Mouse (Mus musculus) erythroblast, adult 5-6 weeks (primary cell): Measurements from ENCODE around the gene Dnah14. TPM values are rescaled to one million over a fixed set of nuclear protein-coding genes. Genes with fewer than 3 reads are reported as not detected.

ENCODE experiments used
- ATAC-seq: replicated peaks from 2 replicates; pipeline ENCODE4 v1.8.0; 2016; ENCODE audit warnings: moderate number of reproducible peaks, mild to moderate bottlenecking, moderate TSS enrichment, inconsistent platforms; ENCODE audit not compliant: poor library complexity, low FRiP score, severe bottlenecking
- total RNA-seq, 2 experiments: library from RNA; stranded (forward) in 1 of 2; stranded (reverse) in 1 of 2; fragments of 150-400 nt in 1 of 2; fragments of 200-764, 138-1000 nt in 1 of 2; gene quantifications; 2 replicates each; pipeline versions ENCODE4 v1.2.3 to v1.2.4; 2015 to 2017; ENCODE audit warnings: low replicate concordance in 2 of 2

Gene Dnah14
- total RNA-seq, 2 experiments from 2014 or later = 2.6 TPM; not detected in 1

DNA sequence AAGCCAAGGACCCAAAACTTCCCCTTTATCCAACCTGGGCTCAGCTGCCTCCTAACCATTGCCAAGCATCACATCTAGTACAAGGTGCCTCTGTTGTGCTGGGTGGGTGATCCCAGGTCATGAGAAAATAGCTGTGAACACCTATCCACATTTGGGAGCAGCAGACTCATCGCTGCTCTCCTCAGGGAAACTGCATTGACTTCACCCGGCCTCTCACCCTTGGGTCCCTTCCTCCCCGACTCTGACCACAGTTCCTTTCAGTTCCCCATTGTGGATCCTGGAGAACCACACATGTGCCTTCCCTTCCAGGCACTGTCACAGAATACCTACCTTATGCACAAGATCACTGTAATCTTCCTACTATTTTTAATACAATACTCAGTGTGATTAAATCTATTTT is 269.4 kb downstream of the Dnah14 start:
- no peak for ATAC-seq

- ATAC-seq = no peak
Measured at GRCm38 (mm10) chr1:181847396-181847795, 271.0 kb downstream of the Dnah14 start.

DNA sequence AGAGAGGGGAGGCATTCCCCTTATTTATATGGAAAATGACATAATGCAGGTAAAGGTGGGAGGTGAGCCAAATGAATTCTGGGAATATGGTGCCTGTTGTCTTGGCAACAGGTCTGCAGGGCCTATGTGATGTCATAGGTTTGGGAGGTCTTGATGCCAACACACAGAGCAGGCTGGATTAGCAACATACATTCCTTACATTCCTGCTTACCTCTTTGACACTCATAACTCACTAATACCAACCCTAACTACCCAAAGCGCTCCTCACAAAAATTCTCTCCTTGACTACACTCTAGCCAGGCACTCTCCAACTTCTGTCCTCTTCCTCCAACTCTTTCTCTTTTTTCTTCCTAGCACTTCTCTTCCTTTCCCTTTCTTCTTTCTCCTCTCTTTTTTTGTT is 271.9 kb downstream of the Dnah14 start:
- no peak for ATAC-seq

- no peak for ATAC-seq
Measured at GRCm38 (mm10) chr1:181850441-181850840, 274.1 kb downstream of the Dnah14 start.

DNA sequence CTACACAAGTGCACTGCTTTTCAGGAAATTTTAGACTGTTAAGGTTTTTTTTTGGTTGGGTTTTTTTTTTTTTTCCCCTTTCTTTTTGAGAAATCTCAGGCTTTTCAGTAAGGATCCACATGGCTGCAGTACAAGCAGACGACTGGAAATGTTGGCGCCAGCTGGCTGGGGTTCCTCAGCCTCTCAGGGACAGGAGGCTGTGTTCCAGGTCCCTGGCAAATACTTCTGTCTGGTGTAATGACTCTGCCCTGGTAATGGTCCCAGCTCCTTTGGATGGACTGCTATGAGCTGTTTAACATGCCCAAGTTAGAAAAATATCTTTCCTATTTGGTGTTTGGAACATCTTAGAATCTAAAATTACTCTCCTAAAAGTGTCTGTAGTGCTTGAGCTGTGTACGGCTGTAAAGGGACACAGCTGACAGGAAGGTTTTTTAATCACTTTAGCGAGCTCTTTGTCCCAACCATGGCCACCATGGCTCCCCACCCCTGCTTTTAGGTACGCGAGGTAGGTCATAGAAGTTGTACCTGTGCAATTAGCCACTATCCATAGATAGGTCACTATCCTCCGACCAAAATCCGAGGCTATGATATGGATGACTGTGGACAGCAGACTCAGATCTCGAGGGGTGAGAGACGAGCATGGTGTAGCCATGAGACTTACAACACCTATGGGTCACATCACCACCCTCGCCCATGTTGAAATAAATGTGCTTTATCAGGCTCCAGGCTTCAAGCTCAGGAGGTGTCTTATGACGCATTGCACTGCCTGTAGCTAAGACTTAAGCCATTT is 275.4 kb downstream of the Dnah14 start:
- no peak for ATAC-seq

- no peak for ATAC-seq
Measured at GRCm38 (mm10) chr1:181852466-181852865, 276.1 kb downstream of the Dnah14 start.

DNA sequence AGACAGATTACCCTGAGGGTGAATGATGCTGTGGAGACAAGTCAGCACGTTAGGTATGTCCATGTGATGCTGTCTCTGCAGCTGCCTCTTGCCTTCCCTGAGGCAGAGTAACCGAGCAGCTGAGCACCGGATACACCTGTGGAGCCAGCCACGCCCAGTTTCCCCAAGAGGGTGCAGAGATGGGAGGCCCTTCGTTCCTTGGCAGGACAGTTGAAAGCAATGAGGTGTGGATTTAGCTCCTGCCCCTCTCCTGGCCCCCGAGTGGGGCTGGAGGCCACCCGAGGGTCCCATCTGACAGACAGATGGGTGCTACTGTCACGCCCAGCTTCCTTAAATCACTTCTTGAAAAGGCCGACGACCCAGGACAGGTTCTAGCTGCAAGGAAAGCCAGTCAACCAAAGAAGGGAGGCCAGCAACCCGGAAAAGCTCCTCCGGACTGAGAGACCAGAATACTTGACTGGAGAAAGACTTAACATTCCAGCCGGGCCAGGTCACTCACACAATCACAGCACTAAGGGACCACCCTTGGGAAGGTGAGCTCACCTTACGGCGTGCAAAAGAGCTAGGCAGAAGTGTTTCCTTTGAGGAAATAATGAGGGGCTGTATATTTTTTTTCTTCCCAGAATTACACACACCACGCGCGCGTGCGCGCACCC is 276.9 kb downstream of the Dnah14 start:
- ATAC-seq = 0 out of 2 replicates have a peak, but pooled peaks have one; percentile 48

- ATAC-seq = no peak
Measured at GRCm38 (mm10) chr1:181854829-181855228, 278.5 kb downstream of the Dnah14 start.

- no peak for ATAC-seq
Measured at GRCm38 (mm10) chr1:181856329-181856728, 280.0 kb downstream of the Dnah14 start.

GRCm38 (mm10) chr1:181860659-181861058 is 284.3 kb downstream of the Dnah14 start:
- 0 out of 2 replicates have a peak, but pooled peaks have one; percentile 44 for ATAC-seq

- ATAC-seq = no peak
Measured at GRCm38 (mm10) chr1:181861181-181861902, 285.0 kb downstream of the Dnah14 start.

DNA sequence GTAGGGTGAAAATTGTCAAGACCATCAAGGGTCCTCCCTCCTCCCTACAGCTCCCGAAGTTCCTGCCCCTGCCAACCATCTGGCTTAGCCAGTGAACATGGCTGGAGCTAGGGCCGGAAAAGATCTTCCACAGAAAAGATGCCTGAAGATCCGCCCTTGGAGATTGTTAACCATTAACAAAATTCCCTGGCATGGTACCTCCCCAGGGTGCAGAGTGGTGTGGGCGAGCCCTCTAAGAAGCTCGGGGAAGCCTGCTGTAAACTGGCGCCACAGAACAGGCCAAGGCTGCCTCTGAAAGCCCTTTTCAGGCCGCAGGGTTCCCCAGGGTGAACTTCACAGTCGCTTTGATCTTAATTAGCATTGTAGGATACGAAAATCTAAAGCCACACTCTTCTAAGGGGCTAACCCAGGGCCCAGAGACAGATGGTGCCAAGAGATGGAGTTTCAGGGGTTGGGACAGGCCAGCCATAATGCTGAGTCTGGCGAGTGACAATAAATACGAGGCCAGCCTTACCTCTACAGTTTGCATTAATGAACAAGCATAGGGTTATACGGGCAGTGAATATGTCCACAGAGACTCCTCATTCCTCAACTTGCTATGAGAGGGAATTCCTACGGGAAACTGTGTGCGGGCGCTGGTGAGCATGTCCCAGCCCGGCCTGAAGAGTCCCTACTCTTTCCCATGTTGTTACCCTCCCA is 286.5 kb downstream of the Dnah14 start:
- no peak for ATAC-seq

GRCm38 (mm10) chr1:181863431-181863830 is 287.1 kb downstream of the Dnah14 start:
- no peak for ATAC-seq

Other genes with a start within 250 kb of the Dnah14 start
- gene Cnih3, start 223.9 kb upstream of the Dnah14 start, total RNA-seq (2015; ENCODE audit: low replicate concordance) = not detected in 2 replicates
- gene Cnih3, start 223.9 kb upstream of the Dnah14 start, total RNA-seq (2017; ENCODE audit: low replicate concordance) = not detected in 2 replicates
- gene Ccdc121, start 65.1 kb upstream of the Dnah14 start, total RNA-seq (2015; ENCODE audit: low replicate concordance) = not detected in 2 replicates
- gene Ccdc121, start 65.1 kb upstream of the Dnah14 start, total RNA-seq (2017; ENCODE audit: low replicate concordance) = not detected in 2 replicates